Mouse (Mus musculus) hindbrain, embryonic 13.5 days (tissue): ENCODE results near the gene Bod1. TPM values are rescaled to one million over a fixed set of nuclear protein-coding genes. Genes with fewer than 3 reads are reported as not detected.

ENCODE experiments used
- ATAC-seq: fragments of 200-750 bp; cut with Nextera tagmentation; 2 replicates; pipeline ENCODE4 v1.8.0; 2017; ENCODE audit warnings: moderate TSS enrichment; ENCODE audit not compliant: low FRiP score
- H3K27ac ChIP-seq: fragments of 300-500 bp; sonication (generic); 2 replicates; pipeline ENCODE4 v1.5.1; 2015; ENCODE audit warnings: inconsistent platforms, mild to moderate bottlenecking, moderate library complexity
- H3K27me3 ChIP-seq: fragments of 300-500 bp; sonication (generic); 2 replicates; pipeline ENCODE4 v1.6.1; 2015; ENCODE audit warnings: mild to moderate bottlenecking, inconsistent platforms
- H3K36me3 ChIP-seq: fragments of 300-500 bp; sonication (generic); 2 replicates; pipeline ENCODE4 v1.6.1; 2015; ENCODE audit warnings: mild to moderate bottlenecking, inconsistent platforms
- H3K4me1 ChIP-seq: fragments of 300-500 bp; sonication (generic); replicated peaks from 2 replicates; pipeline ENCODE4 v1.6.1; 2015; ENCODE audit warnings: inconsistent platforms
- H3K4me2 ChIP-seq: fragments of 300-500 bp; sonication (generic); 2 replicates; pipeline ENCODE4 v1.6.1; 2015; ENCODE audit warnings: inconsistent platforms, mild to moderate bottlenecking, moderate library complexity
- H3K4me3 ChIP-seq: fragments of 300-500 bp; sonication (generic); 2 replicates; pipeline ENCODE4 v1.5.1; 2015; ENCODE audit warnings: mild to moderate bottlenecking, inconsistent platforms
- H3K9ac ChIP-seq: fragments of 300-500 bp; sonication (generic); 2 replicates; pipeline ENCODE4 v1.6.1; 2015; ENCODE audit warnings: mild to moderate bottlenecking, inconsistent platforms
- H3K9me3 ChIP-seq: fragments of 300-500 bp; sonication (generic); 2 replicates; pipeline ENCODE4 v1.6.1; 2016; ENCODE audit warnings: inconsistent platforms
- WGBS: fragments of 180-500 bp; shearing (Covaris S2); methylation state at CpG from one replicate; pipeline ENCODE4 v1.1.7; 2015; 5-methylcytosine and 5-hydroxymethylcytosine counted together
- polyA plus RNA-seq: library from polyadenylated mRNA; unstranded; fragments of >200 nt; fragmentation: Nextera tagmentation; extraction: Ambion mirVana; gene quantifications from 2 replicates; pipeline ENCODE4 v1.2.1, GENCODE M21; 2015

Gene Bod1
- polyA plus RNA-seq = 152 and 153 TPM in 2 replicates

DNA sequence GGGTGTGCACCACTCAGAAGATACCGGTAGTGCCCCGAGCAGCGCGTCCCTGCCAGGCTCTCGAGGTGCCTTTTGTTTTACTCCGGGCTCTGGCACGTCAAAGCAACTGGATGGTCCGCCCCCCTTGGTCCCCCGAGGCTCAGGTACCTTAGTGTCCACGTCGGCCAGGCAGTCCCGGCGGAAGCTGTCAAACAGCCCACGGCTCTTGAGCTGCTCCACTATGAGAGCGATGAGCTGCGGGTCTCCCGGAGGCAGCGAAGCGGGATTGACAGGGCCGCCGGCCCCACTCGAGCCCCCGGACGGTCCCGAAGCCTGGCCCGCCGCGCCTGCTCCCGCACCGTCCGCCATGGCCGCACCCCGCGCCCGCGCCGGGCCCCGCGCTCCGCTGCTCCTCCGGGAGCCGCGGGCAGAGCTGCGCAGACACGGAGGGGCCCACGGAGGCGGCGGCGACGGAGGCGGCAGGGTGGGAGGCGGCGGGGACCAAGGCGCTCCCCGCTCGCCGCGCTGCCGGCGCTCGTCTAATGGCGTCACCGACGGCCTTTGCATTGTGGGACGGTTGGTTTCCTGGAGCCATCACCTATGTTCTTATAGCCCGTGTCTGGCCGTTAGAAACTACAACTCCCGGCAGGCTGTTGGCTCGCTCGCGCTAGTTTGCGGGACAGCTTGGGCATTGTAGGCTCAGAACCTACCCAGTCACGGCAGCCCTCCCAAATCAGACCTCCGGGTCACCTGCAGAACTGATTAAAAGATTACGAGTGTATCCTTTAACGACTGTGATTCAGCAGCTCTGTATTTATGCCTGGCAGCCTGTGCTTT, at the start of gene Bod1:
Gene Bod1 (minus strand): TSS at position 532 of the 816 bp plus-strand sequence.
- WGBS = under 1% methylated on average over 68 of the region's 76 CpGs
- Histone ChIP-seq H3K4me1 (peaks cover 23% of the 10 kb centered on the region), H3K9ac (peak within 1 kb of the TSS; percentile 96), H3K4me2 (peak within 1 kb of the TSS; percentile 64), H3K36me3 (peaks cover 34% of the 10 kb centered on the region), H3K4me3 (peak within 1 kb of the TSS; percentile 89), H3K27ac (peak within 1 kb of the TSS; percentile 82), H3K27me3 (no peaks in the 10 kb centered on the region), H3K9me3 (no peaks in the 10 kb centered on the region)
- peak; percentile 96 for ATAC-seq

GRCm38 (mm10) chr11:31719090-31719489, 47.4 kb upstream of the Bod1 start:
- H3K4me1 ChIP-seq = peaks cover 12% of the 10 kb centered on the region; the same call in 1 of the 2 replicates
- 91% methylated on average over 4 of the region's 4 CpGs for WGBS
- ATAC-seq = no peak

GRCm38 (mm10) chr11:31717926-31718735, 46.4 kb upstream of the Bod1 start:
- Histone ChIP-seq H3K27ac (no peak overlapping the region), H3K36me3 (no peaks in the 10 kb centered on the region), H3K9ac (no peak overlapping the region), H3K27me3 (no peaks in the 10 kb centered on the region), H3K9me3 (no peaks in the 10 kb centered on the region), H3K4me3 (no peak overlapping the region), H3K4me2 (no peak overlapping the region), H3K4me1 (peaks cover 21% of the 10 kb centered on the region; the same call in 1 of the 2 replicates)
- 61% methylated on average over 4 of the region's 4 CpGs for WGBS
- ATAC-seq = no peak

More at GRCm38 (mm10) chr11:31719090-31719489, 47.4 kb upstream of the Bod1 start:
- Histone ChIP-seq H3K4me3 (no peak overlapping the region), H3K9me3 (no peaks in the 10 kb centered on the region), H3K4me2 (no peak overlapping the region), H3K27me3 (no peaks in the 10 kb centered on the region), H3K27ac (no peak overlapping the region), H3K9ac (no peak overlapping the region), H3K36me3 (no peaks in the 10 kb centered on the region)

GRCm38 (mm10) chr11:31713641-31714121, 42.0 kb upstream of the Bod1 start:
- peaks cover 32% of the 10 kb centered on the region; the same call in 1 of the 2 replicates for H3K4me1 ChIP-seq
- ATAC-seq = peak; percentile 93
- no peaks in the 10 kb centered on the region for H3K27me3 ChIP-seq
- H3K36me3 ChIP-seq = no peaks in the 10 kb centered on the region
- peak overlapping the region; percentile 79 for H3K27ac ChIP-seq
- WGBS = 54% methylated on average over 6 of the region's 6 CpGs
- no peak overlapping the region for H3K4me3 ChIP-seq
- H3K9ac ChIP-seq = no peak overlapping the region
- H3K4me2 ChIP-seq = no peak overlapping the region
- H3K9me3 ChIP-seq = no peaks in the 10 kb centered on the region

DNA sequence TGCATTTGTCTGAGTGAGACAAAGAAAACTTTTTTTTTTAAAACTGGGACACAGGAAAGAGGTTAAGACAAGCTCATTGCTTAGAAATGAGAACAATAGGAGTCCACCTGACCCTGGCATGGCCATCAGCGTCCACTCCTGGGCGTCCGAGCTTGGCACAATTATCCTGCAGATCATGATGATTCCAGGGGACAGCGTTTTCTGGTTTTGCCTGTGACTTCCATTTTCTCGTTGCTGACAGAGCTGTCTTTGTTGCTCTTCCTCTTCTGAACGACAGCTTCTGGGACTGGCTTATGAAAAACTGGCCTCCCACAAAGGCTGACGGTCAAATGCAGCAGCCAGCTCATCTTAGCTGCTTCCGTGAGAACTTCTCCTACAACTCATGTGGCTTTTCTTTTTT, 41.4 kb upstream of the Bod1 start:
- H3K4me2 ChIP-seq = no peak overlapping the region

DNA sequence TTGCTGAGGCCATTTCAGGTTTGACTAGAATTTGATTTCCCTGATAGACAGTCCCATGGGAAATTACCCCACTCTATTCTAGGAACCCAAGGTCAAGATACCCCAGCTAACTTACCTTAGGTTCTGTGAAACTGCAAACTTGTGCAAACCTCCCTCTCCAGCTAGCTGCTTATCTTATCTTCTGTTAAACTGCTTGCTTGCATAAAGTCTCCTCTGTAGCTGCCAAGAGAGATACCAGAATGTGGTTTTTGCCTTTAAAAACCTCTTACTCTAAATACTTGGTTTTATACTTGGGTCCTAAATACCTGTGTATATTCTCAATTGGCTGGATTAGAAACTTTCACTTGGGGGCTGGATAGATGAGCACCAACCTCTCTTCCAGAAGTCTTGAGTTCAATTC, 36.1 kb upstream of the Bod1 start:
- no peak overlapping the region for H3K4me3 ChIP-seq
- no peaks in the 10 kb centered on the region for H3K27me3 ChIP-seq
- no peak overlapping the region for H3K9ac ChIP-seq
- no peak for ATAC-seq
- H3K4me1 ChIP-seq = peaks cover 7% of the 10 kb centered on the region
- H3K9me3 ChIP-seq = 0 out of 2 replicates have a peak, but pooled peaks cover 11% of the 10 kb centered on the region
- H3K4me2 ChIP-seq = no peak overlapping the region
- H3K27ac ChIP-seq = no peak overlapping the region
- H3K36me3 ChIP-seq = no peaks in the 10 kb centered on the region

More for the DNA sequence above, 41.4 kb upstream of the Bod1 start:
- H3K4me1 ChIP-seq = peaks cover 29% of the 10 kb centered on the region; the same call in 1 of the 2 replicates
- H3K4me3 ChIP-seq = no peak overlapping the region
- WGBS = 23% methylated on average over 8 of the region's 8 CpGs
- no peak overlapping the region; the same call in 1 of the 2 replicates for H3K9ac ChIP-seq
- ATAC-seq = no peak
- no peaks in the 10 kb centered on the region for H3K27me3 ChIP-seq
- no peaks in the 10 kb centered on the region for H3K9me3 ChIP-seq
- peak overlapping the region; percentile 79 for H3K27ac ChIP-seq
- no peaks in the 10 kb centered on the region for H3K36me3 ChIP-seq

GRCm38 (mm10) chr11:31703173-31703572, 31.5 kb upstream of the Bod1 start:
- Histone ChIP-seq H3K4me3 (no peak overlapping the region), H3K27me3 (no peaks in the 10 kb centered on the region), H3K36me3 (no peaks in the 10 kb centered on the region), H3K9me3 (0 out of 2 replicates have a peak, but pooled peaks cover 11% of the 10 kb centered on the region), H3K9ac (no peak overlapping the region), H3K4me1 (no peaks in the 10 kb centered on the region; the same call in 1 of the 2 replicates), H3K4me2 (no peak overlapping the region), H3K27ac (no peak overlapping the region)
- WGBS = 69% methylated on average over 8 of the region's 8 CpGs
- ATAC-seq = no peak

DNA sequence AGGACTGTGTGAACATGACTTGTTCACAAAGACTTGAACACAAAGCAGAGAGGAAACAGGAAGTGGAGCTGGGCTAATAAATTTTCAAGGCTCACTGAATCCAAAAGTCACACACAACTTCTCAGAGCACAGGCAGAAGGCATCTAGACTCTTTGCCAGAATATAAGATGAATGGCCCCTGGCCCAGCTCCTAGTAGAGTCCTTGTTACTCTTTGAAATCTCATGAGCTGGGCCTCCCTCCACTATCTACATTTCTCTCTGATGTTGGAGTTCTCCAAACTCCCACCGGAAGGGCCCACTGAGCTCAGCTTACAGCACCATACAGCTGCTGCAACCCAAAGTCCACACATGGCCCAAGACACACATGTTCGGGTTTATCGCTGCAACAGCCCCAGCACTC, 30.2 kb upstream of the Bod1 start:
- Histone ChIP-seq H3K27me3 (no peaks in the 10 kb centered on the region), H3K4me1 (no peaks in the 10 kb centered on the region; the same call in 1 of the 2 replicates), H3K4me2 (no peak overlapping the region), H3K27ac (no peak overlapping the region), H3K4me3 (no peak overlapping the region), H3K9ac (no peak overlapping the region), H3K36me3 (no peaks in the 10 kb centered on the region), H3K9me3 (0 out of 2 replicates have a peak, but pooled peaks cover 1% of the 10 kb centered on the region)
- ATAC-seq = no peak
- 94% methylated on average over 3 of the region's 3 CpGs for WGBS

- ATAC-seq = no peak
- H3K27ac ChIP-seq = no peak overlapping the region
- no peak overlapping the region for H3K9ac ChIP-seq
- H3K27me3 ChIP-seq = no peaks in the 10 kb centered on the region
- peaks cover 10% of the 10 kb centered on the region for H3K4me1 ChIP-seq
- H3K9me3 ChIP-seq = no peaks in the 10 kb centered on the region
- no peak overlapping the region for H3K4me3 ChIP-seq
- 61% methylated on average over 3 of the region's 3 CpGs for WGBS
- no peak overlapping the region for H3K4me2 ChIP-seq
- H3K36me3 ChIP-seq = no peaks in the 10 kb centered on the region
These were observed 27.8 kb upstream of the Bod1 start for GRCm38 (mm10) chr11:31699502-31699901.

DNA sequence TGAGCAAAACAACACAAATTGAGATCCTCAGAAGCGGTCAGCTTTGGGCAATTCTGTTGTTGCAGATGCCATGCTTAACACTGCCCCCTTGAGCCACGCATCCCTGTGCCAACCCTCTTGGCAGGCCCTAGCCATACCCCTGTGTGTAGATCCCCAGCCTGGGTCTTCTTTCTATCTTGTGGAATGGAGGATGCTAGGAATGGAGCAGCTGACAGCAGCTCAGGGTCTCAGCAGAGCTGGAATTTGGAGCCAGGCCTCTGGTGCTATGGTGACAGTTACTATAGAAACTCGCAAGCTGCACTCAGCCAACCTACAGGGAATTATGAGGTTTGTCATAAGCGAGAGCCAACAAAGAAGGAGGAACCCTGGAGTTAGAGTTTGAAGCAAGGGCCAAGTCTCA, 23.1 kb upstream of the Bod1 start:
- no peak overlapping the region for H3K9ac ChIP-seq
- H3K36me3 ChIP-seq = no peaks in the 10 kb centered on the region
- no peak overlapping the region for H3K4me3 ChIP-seq
- H3K27ac ChIP-seq = peak overlapping the region; percentile 84
- WGBS = 59% methylated on average over 4 of the region's 4 CpGs
- H3K9me3 ChIP-seq = no peaks in the 10 kb centered on the region
- peaks cover 12% of the 10 kb centered on the region for H3K4me1 ChIP-seq
- H3K27me3 ChIP-seq = no peaks in the 10 kb centered on the region
- H3K4me2 ChIP-seq = no peak overlapping the region; the same call in 1 of the 2 replicates
- ATAC-seq = peak; percentile 90

DNA sequence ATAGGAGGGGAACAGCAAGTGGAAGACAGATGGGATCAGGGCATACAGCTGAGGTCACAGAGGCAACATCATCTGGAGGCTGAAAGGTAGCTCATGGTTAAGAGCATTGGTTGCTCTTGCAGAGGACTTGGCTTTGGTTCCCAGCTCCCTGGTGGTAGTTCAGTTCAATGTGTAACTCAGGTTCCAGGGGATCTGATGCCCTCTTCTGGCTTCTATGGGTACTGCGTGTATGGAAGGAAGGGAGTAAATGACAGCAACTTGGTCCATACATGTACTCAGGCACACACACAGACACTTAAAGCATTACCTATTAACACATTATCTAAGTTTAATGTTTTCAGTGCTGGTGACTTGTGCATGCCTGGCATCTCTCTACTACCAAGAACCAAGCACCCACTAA, 22.4 kb upstream of the Bod1 start:
- ATAC-seq = peak; percentile 12; the same call in 1 of the 2 replicates

DNA sequence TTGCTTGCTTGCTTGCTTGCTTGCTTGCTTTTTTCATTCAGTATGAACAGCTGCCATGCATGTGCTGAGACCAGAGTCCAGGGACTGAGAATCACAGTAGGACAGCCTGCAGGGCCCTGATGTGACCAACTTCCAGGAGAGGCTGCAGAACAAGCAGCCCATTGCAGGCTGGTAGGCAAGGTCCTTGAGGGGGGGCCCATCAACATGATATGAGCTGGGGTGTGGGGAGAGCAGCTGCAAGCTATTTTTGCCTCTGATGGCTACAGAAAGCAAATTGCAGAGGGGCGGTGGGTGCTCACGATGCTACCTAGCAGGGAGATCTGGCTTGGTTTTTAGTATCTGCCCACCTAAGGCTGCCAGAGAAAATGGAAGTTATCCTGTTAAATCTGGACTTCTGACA, 21.6 kb upstream of the Bod1 start:
- Histone ChIP-seq H3K9ac (no peak overlapping the region), H3K27me3 (no peaks in the 10 kb centered on the region), H3K4me3 (no peak overlapping the region), H3K9me3 (no peaks in the 10 kb centered on the region), H3K27ac (no peak overlapping the region), H3K4me1 (peaks cover 21% of the 10 kb centered on the region), H3K4me2 (no peak overlapping the region), H3K36me3 (no peaks in the 10 kb centered on the region)
- ATAC-seq = no peak
- 91% methylated on average over 2 of the region's 2 CpGs for WGBS

More for the DNA sequence above, 22.4 kb upstream of the Bod1 start:
- WGBS = 93% methylated on average over 1 of the region's 1 CpGs
- Histone ChIP-seq H3K27me3 (no peaks in the 10 kb centered on the region), H3K9me3 (no peaks in the 10 kb centered on the region), H3K4me1 (peaks cover 17% of the 10 kb centered on the region), H3K9ac (no peak overlapping the region), H3K4me2 (no peak overlapping the region), H3K4me3 (no peak overlapping the region), H3K36me3 (no peaks in the 10 kb centered on the region), H3K27ac (peak overlapping the region; percentile 84; the same call in 1 of the 2 replicates)
